Mouse (Mus musculus): ENCODE results near the gene Tmem178b.

Gene Tmem178b

DNA sequence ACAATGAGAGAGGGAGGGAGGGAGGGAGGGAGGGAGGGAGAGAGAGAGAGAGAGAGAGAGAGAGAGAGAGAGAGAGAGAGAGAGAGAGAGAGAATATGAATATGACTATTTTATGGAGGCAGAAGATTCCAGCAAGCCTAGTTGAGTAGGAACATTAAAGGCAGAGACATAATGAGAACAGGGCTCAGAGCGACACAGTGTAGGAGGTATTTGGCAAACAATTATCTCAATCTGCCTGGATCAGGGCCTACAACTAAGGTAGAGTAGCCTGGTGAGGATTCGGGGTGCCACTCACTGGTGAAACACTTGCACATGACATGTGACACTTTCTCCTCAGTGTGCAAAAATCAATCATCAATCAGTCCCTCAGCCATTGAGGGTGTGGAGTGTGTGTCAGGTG is 225.4 kb downstream of the Tmem178b start:
- no peak for DNase-seq

DNA sequence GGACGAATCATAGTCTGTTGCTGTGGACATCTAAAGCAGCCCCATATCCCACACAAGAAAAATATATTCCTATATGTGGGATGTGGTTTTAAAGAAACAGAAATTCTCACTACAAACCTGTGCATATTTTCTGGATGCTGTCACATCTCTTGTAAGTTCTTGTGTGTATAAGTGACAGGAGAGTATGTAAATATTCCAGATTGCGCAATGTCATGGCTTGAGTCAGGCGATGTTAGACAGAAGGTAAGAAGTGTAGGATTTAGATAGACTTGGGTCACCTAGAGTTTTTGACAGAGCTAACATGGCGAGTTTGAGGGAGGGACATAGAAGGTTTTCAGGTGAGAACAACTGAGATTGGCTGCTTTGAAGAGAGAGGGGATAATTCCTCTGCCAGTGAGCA is 228.7 kb downstream of the Tmem178b start:
- no peak for DNase-seq

DNA sequence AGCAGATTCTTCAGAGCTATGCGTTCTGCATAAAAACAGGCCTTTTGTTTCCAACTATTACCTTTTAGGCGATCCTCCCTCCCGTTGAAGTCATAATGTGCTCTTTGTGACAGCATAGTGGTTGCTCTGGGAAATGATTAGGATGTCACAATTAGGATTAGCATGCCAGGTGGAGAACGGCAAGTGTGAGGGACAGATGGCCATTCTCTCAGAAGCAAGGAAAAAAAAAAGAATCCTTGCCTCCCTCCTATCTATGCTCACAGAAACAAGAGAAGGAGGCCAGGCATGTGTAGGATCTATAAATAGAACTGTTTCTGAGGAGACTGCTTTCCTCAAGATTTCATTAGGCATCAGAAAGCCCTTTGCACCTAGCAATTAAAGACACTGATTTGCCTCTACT is 229.8 kb downstream of the Tmem178b start:
- DNase-seq: no peak

DNA sequence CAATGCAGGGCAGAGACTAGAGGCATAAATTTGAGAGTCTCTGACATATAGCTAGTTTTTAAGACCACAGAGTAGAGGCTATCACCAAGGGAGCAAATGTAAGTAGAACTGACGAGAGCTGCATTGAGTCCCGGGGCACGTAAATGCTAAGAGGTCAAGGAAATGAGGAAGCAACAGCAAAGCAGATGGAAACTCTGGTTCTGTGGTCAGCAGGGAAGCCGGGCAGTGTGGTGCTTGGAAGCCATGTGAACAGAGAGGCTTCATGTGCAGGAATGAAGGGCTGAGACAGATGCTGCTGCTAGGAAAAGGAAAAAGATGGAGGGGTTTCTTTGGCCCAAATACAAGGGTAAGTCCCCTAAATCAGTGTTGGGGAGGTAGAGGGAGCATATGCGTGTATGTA is 237.0 kb downstream of the Tmem178b start:
- no peak for DNase-seq

DNA sequence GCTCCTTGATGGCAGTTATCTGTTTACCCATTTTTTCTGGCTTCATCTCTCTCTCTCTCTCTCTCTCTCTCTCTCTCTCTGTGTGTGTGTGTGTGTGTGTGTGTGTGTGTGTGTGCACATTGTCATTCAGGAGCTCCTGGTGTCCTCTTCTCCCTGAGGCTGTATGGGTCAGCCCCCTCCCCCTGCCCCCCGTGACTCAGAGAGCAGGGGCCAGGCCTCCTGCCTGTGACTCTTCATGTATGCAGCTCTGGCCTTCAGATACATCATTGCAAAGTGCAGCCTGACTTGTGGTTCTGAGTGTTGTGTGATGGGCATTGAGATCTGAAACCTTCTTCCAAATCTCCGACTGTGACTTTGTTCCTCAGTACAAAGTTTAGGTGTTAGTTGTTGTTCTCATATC is 237.7 kb downstream of the Tmem178b start:
- DNase-seq: no peak

DNA sequence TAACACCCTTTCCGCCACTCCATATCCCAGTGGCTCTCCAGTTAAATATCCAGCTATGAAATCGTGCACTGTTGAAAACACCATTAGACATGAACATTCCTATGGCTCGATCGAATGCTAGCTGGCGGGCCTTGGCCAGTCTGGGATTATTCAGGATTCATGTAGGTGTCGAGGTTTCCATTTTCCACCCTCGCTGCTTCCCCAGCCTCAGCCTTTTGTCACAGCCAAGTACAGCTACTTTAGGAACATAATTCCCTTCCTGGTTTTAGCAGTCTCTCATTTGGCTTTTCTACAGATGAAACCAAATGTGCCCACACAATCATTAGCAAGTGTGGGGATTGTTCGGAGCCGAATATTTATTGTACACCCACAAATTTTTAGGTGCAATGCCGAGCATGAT is 239.4 kb downstream of the Tmem178b start:
- no peak for DNase-seq

DNA sequence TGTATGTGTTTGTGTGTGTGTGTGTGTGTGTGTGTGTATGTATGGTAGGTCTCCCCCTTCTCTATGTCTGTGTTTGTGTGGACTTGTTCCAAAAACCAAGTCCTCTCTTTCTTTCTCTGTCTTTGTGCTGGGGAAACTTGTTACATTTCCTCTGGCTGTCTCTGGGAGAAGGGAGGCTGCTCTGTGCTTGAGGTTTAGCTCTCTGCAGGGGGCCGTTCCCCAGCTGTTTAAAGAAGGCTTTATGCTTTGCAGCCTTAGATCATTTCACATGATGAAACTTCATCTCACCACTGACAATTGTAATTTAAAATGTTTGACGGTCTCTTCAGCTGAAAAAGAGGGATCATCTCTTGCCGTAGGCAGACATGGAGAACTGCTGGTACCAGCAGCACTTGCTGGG is 243.2 kb downstream of the Tmem178b start:
- DNase-seq: no peak

DNA sequence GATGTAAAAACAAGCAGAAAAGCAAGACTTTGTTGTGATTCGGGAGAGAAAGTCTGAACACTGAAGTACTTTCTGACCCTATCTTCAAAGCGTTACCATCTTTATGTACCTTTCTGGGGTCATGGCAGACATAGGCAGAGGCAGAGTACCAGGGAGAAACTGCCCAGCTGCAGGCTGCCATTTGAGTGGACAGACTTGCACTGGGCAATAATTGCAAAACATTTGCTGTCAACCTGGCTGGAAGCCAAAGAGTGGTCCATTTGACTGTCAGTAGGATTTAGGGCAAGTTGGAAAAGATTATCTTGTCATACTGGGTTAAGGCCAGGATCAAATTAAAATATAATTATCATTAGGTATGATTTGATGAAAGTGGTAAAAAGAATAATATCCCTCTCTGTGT is 247.1 kb downstream of the Tmem178b start:
- DNase-seq: no peak

DNA sequence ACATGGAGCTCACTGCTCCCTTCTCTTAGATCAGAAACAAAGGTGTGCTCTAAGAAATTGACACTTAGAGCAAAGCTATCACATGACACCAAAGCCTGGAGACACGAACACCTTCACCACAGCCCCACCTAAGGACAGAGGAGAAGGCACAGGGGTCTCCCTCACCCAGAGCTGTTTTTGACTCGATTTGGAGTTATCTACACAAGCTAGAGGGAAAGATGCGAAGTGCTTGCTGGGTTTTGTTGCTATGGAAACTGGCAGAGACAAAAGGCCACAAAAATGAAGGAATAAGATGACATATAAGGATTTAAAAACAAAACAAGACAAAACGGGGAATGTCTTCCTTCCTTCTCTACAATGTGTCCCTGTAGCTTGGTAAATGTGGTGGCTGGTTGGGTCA is 248.4 kb downstream of the Tmem178b start:
- DNase-seq: no peak

DNA sequence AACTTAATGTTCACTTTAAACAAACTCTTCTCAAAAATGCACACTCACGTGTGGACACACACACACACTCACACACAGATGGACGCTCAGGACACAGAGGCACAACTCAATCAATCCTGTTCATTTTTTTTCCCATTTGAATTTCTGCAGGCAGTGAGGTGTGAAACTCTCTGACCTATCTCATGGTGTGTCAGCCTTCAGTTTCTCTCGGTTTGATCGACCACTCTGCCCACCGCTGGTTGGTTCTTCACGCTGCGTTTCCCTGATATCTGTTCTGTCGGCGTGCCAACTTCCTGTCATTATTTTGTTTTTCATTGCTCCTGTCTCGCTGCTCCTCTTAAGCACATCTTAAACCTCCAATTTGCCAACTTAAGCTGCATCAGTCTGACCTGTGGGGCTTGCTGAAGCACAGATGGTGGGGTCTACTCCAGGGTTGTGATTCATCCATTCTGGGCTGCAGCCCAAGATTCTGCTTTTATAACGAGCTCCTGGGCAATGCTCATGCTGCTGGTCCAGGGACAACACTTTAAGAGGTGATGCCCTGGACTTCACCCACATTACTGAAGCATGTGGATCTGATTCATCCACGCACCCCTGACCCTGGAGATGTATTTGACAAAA is 250.1 kb downstream of the Tmem178b start:
- DNase-seq: no peak

DNA sequence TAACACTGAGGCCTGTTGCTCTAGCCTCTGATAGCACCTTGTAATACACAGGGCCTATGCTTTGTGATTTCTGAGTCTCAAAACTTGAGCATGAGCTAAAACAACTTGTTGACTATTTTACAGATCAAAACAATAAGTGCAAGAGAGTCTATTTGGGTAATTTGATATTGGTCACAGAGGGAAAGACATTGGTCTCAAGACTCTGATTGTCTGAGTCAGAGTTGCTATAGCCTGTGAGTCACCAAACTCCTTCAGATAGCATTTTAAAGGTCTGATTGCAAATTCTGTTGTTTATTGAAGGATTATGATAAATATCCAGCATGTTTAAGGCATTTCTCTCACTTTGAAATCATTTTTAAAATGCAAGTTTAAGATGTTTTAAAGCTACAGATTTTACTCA is 250.9 kb downstream of the Tmem178b start:
- DNase-seq: no peak

DNA sequence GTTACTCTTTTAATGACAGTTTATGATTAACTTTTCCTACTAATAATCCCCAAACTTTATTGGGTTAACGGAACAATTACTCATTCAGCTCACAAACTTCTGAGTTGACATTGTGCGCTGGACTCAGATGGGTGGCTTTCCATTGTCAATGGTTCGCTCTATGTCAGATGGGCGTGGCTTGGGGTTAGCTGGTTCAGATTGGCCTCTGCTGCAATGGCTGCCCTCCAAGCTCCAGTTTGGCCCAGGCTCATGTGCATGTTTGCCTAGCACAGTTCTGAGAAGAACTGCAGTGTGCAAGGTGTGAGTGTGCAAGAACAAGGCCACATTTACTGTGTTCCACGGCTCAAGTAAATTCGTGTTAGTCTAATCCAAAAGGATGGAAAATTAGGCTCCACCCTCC is 255.6 kb downstream of the Tmem178b start:
- no peak for DNase-seq

DNA sequence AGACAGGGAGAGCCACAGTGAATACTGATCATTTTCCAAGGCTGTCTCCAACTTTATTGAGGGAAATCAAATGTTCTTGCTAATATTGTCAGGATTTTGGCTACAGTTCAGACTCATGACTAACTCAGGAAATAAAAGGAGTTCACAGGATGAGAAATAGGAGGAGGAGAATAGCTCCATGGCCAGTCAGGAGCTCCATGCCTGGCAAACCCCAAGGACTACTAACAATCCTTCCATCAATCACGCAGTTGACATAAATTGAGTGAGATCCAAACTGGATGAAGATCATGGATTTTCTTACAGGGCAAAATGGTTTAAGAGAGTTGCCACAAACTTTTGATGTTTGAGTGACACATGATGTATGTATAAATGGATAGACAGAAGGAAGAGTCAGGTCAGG is 258.9 kb downstream of the Tmem178b start:
- no peak for DNase-seq

DNA sequence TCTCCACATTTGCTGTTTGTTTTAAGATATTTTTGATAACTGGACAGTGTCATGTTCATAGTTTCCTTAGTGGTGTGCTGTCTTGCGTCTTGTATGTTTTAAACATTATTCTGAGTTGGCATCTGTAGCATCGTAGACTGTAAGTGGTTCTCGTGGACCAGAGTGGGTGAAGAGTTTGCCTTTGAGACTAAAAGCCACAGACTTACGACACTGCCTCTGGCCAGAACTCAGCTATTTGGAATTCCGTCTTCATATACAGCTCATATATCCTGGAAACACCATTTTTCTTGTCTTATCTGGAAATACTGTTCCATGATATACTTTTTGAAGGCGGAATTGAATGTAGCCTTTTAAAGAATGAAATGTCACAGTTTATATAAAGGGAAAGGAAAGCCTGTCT is 260.4 kb downstream of the Tmem178b start:
- no peak for DNase-seq

DNA sequence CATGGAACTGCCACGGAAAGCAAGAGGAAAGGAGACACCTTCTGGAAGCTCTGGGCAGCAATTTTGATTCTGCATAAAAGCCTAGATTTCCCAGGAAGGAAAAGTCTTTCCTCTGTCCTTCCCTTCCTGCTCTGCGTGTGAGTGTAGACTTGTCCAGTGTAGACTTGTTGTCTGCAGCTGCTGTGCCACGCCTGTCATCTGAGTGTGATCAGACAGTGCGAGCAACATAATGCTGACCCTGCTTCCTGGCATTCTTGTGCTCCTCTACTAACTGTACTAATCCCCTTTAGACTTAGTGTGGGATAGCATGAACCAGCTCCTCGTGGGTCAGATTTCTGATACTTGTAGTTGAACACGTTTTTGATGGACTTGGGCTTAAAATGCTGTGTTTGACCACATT is 262.6 kb downstream of the Tmem178b start:
- no peak for DNase-seq

DNA sequence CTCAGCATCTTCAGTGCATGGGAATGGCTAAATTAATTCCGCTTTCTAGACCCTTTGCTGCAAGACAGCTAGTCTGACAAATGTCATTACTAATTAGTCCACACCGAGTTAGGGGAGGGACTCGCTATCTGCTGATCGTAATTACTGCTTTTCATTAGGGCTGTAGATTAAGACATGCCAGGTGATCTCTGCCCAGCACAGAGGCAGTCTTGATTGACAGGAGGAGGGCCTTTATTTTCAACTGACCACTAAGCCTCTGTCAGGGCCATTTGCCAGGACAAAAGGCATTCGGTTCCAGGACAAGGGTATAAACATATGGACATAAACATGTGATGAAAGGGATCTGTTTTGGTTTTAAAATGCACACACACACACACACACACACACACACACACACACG is 264.3 kb downstream of the Tmem178b start:
- DNase-seq: no peak

DNA sequence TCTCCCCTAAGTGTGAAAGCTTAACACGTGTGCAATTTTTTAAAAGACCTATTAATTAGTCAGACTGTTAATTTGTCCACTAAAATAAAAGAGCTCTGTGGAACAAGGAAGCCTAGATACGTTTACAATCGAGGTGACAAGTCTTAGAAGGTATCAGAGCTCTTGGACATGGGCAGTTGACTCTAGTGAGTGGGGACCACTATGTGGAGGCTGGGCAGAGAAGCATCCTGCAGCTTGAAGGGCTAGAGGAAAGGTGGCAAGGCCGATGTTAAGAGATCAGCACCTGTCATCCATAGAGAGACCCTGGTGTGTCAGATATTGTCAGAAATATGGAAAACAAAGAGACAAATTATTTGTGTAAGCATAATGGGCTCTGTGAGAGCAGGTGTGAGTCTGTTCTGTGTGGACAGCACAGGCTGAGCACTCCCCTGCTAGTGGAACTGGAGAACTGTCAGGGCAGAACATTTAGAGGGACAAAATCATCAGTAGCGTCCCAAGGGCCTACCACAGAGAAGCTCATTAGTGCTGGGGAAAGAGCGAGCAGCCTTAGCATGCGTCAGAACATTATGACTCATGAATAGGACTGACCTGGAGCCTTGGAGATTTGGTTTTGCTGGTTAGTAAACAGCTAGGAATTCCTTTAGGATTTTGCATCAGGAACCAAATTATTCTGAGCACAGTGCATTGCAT is 264.9 kb downstream of the Tmem178b start:
- DNase-seq: no peak

DNA sequence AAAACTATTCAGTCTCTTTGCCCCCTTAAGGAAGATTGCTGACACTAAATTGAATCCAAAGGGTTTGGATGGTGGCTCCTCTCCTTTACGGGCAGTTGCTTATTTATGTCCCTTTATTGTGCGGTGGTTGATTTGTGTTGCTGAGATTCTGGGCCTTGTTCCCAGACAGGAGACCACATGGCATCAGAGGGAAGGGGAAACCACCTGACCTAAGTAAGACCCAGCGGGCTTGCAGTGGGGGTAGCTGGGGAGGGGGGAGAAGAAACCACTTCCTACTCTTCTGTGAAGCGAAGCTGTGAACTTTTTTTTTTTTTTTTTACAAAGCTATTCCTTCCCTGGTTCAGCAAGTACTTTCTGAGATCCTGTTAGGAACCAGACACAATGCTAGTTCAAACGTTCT is 269.5 kb downstream of the Tmem178b start:
- no peak for DNase-seq

DNA sequence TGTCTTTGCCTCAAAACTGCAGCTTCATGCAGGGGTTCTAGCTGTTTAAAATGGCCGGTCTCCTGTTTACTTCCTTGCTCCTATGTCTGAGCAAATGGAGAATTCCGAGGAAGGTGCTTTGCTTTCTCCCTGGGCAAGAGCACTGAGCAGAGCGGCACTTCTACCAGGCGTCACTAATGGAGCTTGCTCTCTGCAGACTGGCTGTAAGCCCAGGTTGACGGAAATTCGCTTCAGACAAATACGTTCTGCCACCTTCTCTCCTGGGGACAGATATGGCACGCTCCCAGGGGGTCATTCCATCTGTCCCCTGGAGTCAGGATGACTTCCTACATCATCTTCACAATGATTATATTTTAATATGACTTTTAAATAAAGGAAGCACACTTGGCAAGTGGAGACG is 271.3 kb downstream of the Tmem178b start:
- no peak for DNase-seq

DNA sequence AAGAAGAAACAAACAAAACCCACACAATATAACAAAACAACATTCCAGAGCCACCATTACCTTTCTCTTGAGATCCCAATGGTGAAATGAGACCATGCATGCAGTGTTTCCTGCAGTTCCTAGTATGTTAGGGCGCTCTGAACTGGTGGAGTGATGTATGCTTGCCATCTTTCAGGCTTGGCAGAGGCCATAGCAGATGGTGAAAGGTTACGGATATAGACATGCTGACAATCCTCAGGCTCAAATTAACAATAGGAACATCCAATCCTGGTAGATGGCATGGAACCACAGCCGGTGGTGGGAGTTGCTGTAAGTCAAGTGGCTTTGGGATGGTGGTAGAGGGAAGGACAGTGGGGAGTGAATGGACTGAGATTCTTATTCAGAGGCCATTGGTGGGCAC is 272.5 kb downstream of the Tmem178b start:
- no peak for DNase-seq

DNA sequence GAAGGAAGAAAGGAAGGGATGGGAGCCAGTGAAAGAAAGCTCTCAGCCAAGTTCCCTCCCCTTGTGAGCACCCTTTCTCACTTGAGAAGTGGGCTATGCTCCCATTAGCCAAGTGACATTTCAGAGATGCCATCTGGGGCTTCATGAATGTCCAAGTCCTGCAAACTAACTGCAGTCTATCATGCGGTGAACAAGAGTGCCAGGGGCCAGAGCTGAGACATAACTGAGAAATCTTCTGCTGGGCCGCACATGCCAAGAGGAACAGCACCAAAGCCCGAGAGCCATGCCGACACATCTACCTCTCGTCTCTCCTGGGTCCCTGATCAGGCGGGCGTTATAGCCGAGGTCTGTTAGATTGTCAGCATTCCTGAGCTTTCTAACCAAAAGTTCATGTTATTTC is 279.2 kb downstream of the Tmem178b start:
- no peak for DNase-seq

DNA sequence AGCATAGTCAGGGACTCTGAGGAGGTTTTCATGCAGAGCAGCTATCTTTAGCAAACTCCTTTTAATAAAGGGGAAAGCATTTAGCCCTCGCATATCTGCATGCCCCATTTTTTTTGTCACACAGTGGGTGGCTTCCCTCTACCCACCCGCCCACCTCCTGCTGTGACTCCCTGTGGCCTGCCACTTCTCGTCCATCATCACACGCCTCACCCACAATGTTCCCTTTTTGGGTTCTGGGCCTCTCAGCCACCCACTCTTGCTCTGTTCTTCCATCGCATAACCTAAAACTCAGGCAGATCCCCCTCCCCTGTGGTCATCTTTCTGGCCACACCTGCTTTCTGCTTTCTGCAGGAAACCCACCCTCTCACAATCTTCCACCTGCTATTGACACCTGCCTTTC is 288.3 kb downstream of the Tmem178b start:
- DNase-seq: no peak

DNA sequence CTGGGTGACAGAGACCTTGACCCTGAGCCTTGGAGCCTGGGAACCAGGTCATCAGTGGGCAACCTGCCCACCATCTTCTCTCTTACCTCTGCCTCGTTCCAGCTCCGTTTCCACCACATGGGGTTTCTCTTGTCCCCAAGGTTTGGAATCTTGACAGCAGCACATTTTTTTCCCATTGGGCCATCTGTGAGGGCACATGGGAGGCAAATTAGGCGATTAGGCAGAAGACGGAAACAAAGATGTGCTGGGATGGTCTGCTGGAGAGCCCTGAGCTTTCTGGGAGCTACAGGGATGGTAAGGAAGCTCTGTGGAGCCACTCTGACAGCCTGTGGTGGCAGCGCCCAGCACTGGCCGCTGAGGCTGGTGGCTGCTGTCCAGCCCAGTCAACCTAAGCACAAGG is 300.5 kb downstream of the Tmem178b start:
- no peak for DNase-seq

DNA sequence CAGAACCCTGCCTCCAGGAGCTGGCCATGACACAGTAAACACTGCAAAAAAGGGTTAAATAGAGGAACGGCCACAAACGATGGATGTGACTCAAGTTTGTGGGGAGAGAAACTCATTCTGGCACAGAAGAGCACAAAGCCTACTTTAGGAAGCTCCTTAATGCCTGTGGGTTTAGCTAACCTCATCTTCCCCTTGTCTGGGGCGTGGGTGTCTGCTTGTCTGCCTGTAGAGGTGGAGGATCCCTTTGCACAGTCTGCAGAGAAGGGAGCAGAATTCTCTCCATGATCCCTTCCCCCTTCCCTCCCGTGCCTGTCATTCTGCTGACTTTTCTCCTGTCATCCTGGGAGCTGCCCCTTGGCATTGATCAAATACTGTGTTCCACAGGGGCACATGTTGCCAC is 304.8 kb downstream of the Tmem178b start:
- no peak for DNase-seq

DNA sequence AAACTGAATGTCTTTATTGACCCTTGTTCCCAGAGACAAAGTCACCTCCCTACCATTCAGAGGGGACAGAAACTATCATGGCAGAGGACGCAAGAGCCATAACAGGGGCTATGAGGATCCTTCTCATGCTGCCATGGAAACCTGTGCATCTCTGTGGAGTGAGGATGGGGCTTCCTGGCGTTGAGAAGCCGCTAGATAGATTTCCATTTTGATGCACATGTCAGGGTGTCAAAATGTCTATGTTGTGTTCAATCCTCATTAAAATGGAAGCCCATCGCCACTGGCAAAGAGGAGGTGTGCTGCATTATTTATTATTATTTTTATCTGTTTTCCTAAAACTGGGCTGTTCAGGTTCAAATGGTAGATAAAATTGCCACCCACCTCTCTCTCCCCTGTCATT is 307.5 kb downstream of the Tmem178b start:
- no peak for DNase-seq
